Mouse (Mus musculus): Measurements from ENCODE around the gene Slc30a2.

DNA sequence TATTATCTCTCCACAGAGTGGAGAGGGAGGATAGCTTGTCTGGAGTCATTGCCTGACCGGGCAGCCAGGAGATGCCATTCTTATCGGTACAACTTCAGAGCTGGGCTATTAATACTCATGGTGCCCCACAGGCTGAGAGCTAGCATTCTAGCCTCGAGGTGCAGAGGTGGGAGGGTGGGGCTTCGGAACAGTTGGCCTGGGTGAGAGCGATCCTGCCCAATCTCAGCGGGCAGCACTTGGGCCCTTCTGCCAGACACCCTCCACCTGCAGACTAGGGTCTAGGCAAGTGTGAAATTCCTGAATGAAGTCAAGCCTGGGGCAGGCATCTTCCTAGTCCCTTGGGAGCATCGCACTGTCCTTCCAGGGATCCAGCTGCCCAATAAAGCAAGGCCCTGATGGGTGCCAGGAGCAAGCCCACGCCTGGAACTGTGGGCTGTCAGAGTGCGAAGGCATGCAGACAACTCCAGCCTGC lies 49.3 kb upstream of the Slc30a2 start:
- TF ChIP-seq POLR2A (IDR thresholded peaks at IDR 0.05; ENCODE audit: borderline replicate concordance, extremely low read depth, low read depth, low read length) (no peak), CTCF (IDR thresholded peaks at IDR 0.05; ENCODE audit: insufficient read depth, low read length) (no peak)
